Mouse (Mus musculus) heart, embryonic 16.5 days (tissue): ENCODE measurements around the gene Gm18336. TPM values are rescaled to one million over a fixed set of nuclear protein-coding genes. Genes with fewer than 3 reads are reported as not detected.
"Not testable (repeated sequence)": the region's sequence is repeated elsewhere in the genome, so short reads cannot be mapped to it uniquely, and the experiment has no call there.

Experiments
- ATAC-seq: fragments of 200-750 bp; cut with Nextera tagmentation; replicated peaks from 2 replicates; pipeline ENCODE4 v1.8.0; 2017; ENCODE audit warnings: moderate number of reproducible peaks; ENCODE audit not compliant: insufficient read depth, low FRiP score; ENCODE audit errors: extremely low read depth
- H3K27ac ChIP-seq: fragments of 300-500 bp; sonication (generic); 2 replicates; pipeline ENCODE4 v1.5.1; 2014; ENCODE audit warnings: mild to moderate bottlenecking, low read length, control low read depth, moderate library complexity
- H3K27me3 ChIP-seq: fragments of 300-500 bp; sonication (generic); 2 replicates; pipeline ENCODE4 v1.6.1; 2014; ENCODE audit warnings: low read length, mixed read lengths; ENCODE audit not compliant: control insufficient read depth, insufficient read depth
- H3K36me3 ChIP-seq: fragments of 300-500 bp; sonication (generic); 2 replicates; pipeline ENCODE4 v1.6.1; 2014; ENCODE audit not compliant: control insufficient read depth, insufficient read depth
- H3K4me1 ChIP-seq: fragments of 300-500 bp; sonication (generic); 2 replicates; pipeline ENCODE4 v1.6.1; 2014; ENCODE audit warnings: low read length, mixed read lengths; ENCODE audit not compliant: control insufficient read depth, insufficient read depth
- H3K4me2 ChIP-seq: fragments of 300-500 bp; sonication (generic); 2 replicates; pipeline ENCODE4 v1.6.1; 2014; ENCODE audit warnings: low read depth, mild to moderate bottlenecking, control low read depth, low read length
- H3K4me3 ChIP-seq: fragments of 300-500 bp; sonication (generic); 2 replicates; pipeline ENCODE4 v1.5.1; 2014; ENCODE audit warnings: mild to moderate bottlenecking, control low read depth, low read length
- H3K9ac ChIP-seq: fragments of 300-500 bp; sonication (generic); 2 replicates; pipeline ENCODE4 v1.6.1; 2014; ENCODE audit warnings: low read length, control low read depth
- H3K9me3 ChIP-seq: fragments of 300-500 bp; sonication (generic); replicated peaks from 2 replicates; pipeline ENCODE4 v1.6.1; 2016; ENCODE audit warnings: low read length; ENCODE audit not compliant: control insufficient read depth
- WGBS: fragments of 180-500 bp; shearing (Covaris S2); extraction: QIAGEN DNeasy Blood & Tissue Kit; methylation state at CpG from one replicate; pipeline ENCODE4 v1.1.7; 2014; 5-methylcytosine and 5-hydroxymethylcytosine counted together
- polyA plus RNA-seq: library from polyadenylated mRNA; unstranded; fragments of >200 nt; fragmentation: Nextera tagmentation; extraction: Ambion mirVana; gene quantifications from 2 replicates; pipeline ENCODE4 v1.2.1, GENCODE M21; 2015

Gene Gm18336
- polyA plus RNA-seq: not detected in 2 replicates

GRCm38 (mm10) chrX:73398636-73399035, at the start of gene Gm18336:
TSS of gene Gm18336 (minus strand) at chrX:73398736.
- H3K27ac ChIP-seq, H3K4me2 ChIP-seq, ATAC-seq, H3K4me1 ChIP-seq, H3K9ac ChIP-seq, H3K4me3 ChIP-seq, H3K9me3 ChIP-seq, H3K27me3 ChIP-seq, H3K36me3 ChIP-seq: not testable (repeated sequence)
- 76% methylated on average over 2 of the region's 2 CpGs for WGBS

- ATAC-seq: no peak
- Histone ChIP-seq H3K4me1 (no peaks in the 10 kb centered on the region), H3K4me3 (no peak overlapping the region), H3K27me3 (no peaks in the 10 kb centered on the region; the same call in 1 of the 2 replicates), H3K9ac (no peak overlapping the region), H3K36me3 (no peaks in the 10 kb centered on the region), H3K4me2 (no peak overlapping the region), H3K27ac (no peak overlapping the region), H3K9me3 (no peaks in the 10 kb centered on the region)
- 68% methylated on average over 2 of the region's 2 CpGs for WGBS
Observed at GRCm38 (mm10) chrX:73441428-73441827, 42.9 kb upstream of the Gm18336 start.

- no peak within 1 kb of the TSS for H3K4me3 ChIP-seq
- H3K9ac ChIP-seq: no peak within 1 kb of the TSS
- ATAC-seq: no peak
- 70% methylated on average over 11 of the region's 11 CpGs for WGBS
- H3K27me3 ChIP-seq: no peaks in the 10 kb centered on the region; the same call in 1 of the 2 replicates
- no peaks in the 10 kb centered on the region for H3K36me3 ChIP-seq
- no peaks in the 10 kb centered on the region for H3K9me3 ChIP-seq
- H3K4me1 ChIP-seq: no peaks in the 10 kb centered on the region
- no peak within 1 kb of the TSS for H3K4me2 ChIP-seq
- no peak within 1 kb of the TSS for H3K27ac ChIP-seq
Observed at GRCm38 (mm10) chrX:73435252-73435651, 36.7 kb upstream of the Gm18336 start, which contains the start of gene Trex2. TSS of gene Trex2 (minus strand) at chrX:73435344.

GRCm38 (mm10) chrX:73432850-73433249, 34.3 kb upstream of the Gm18336 start:
- H3K9ac ChIP-seq: no peak overlapping the region
- WGBS: 66% methylated on average over 5 of the region's 5 CpGs
- no peaks in the 10 kb centered on the region for H3K27me3 ChIP-seq
- no peak overlapping the region for H3K4me3 ChIP-seq
- no peak for ATAC-seq
- no peak overlapping the region for H3K4me2 ChIP-seq
- no peaks in the 10 kb centered on the region for H3K4me1 ChIP-seq
- H3K27ac ChIP-seq: no peak overlapping the region
- H3K9me3 ChIP-seq: no peaks in the 10 kb centered on the region
- H3K36me3 ChIP-seq: no peaks in the 10 kb centered on the region

- no peak overlapping the region for H3K27ac ChIP-seq
- WGBS: 81% methylated on average over 2 of the region's 2 CpGs
- H3K4me1 ChIP-seq: no peaks in the 10 kb centered on the region
- no peak for ATAC-seq
- no peaks in the 10 kb centered on the region for H3K27me3 ChIP-seq
- H3K36me3 ChIP-seq: no peaks in the 10 kb centered on the region
- H3K9ac ChIP-seq: no peak overlapping the region
- H3K4me3 ChIP-seq: no peak overlapping the region
- no peak overlapping the region for H3K4me2 ChIP-seq
- H3K9me3 ChIP-seq: no peaks in the 10 kb centered on the region
Observed at GRCm38 (mm10) chrX:73430036-73430435, 31.5 kb upstream of the Gm18336 start.

GRCm38 (mm10) chrX:73412767-73413166, 14.2 kb upstream of the Gm18336 start:
- Histone ChIP-seq H3K9me3 (no peaks in the 10 kb centered on the region), H3K27me3 (peaks cover 4% of the 10 kb centered on the region; the same call in 1 of the 2 replicates), H3K9ac (no peak overlapping the region), H3K36me3 (no peaks in the 10 kb centered on the region), H3K4me1 (no peaks in the 10 kb centered on the region), H3K27ac (no peak overlapping the region), H3K4me3 (no peak overlapping the region), H3K4me2 (no peak overlapping the region)
- no peak for ATAC-seq
- 22% methylated on average over 1 of the region's 1 CpGs for WGBS

- Histone ChIP-seq H3K9me3 (no peaks in the 10 kb centered on the region; the same call in 1 of the 2 replicates), H3K9ac (0 out of 2 replicates have a peak within 1 kb of the TSS, but pooled peaks have one; percentile 3), H3K36me3 (no peaks in the 10 kb centered on the region), H3K4me3 (peak within 1 kb of the TSS; percentile 37), H3K27me3 (peaks cover 4% of the 10 kb centered on the region; the same call in 1 of the 2 replicates), H3K4me2 (peak within 1 kb of the TSS; percentile 60), H3K4me1 (no peaks in the 10 kb centered on the region), H3K27ac (no peak within 1 kb of the TSS)
- ATAC-seq: no peak
- WGBS: 13% methylated on average over 20 of the region's 20 CpGs
Observed at GRCm38 (mm10) chrX:73410880-73411517, 12.5 kb upstream of the Gm18336 start, which contains the start of gene Zfp92. TSS of gene Zfp92 (plus strand) at chrX:73411096.

GRCm38 (mm10) chrX:73401616-73402015, 3.1 kb upstream of the Gm18336 start:
- Histone ChIP-seq H3K27me3 (no peaks in the 10 kb centered on the region), H3K36me3 (no peaks in the 10 kb centered on the region), H3K27ac (no peak overlapping the region), H3K4me2 (no peak overlapping the region), H3K9me3 (no peaks in the 10 kb centered on the region), H3K4me1 (no peaks in the 10 kb centered on the region), H3K9ac (no peak overlapping the region), H3K4me3 (no peak overlapping the region)
- ATAC-seq: no peak
- 92% methylated on average over 12 of the region's 12 CpGs for WGBS

- H3K27me3 ChIP-seq: no peaks in the 10 kb centered on the region
- H3K4me2 ChIP-seq: no peak overlapping the region
- WGBS: 86% methylated on average over 20 of the region's 20 CpGs
- no peaks in the 10 kb centered on the region for H3K9me3 ChIP-seq
- ATAC-seq: no peak
- H3K27ac ChIP-seq: no peak overlapping the region
- no peak overlapping the region for H3K9ac ChIP-seq
- H3K4me1 ChIP-seq: no peaks in the 10 kb centered on the region
- no peaks in the 10 kb centered on the region for H3K36me3 ChIP-seq
- H3K4me3 ChIP-seq: no peak overlapping the region
Observed at GRCm38 (mm10) chrX:73400951-73401350, 2.4 kb upstream of the Gm18336 start.
